Mouse (Mus musculus) neural tube, embryonic 11.5 days (tissue): ENCODE measurements around the gene Rtn4. TPM values are rescaled to one million over a fixed set of nuclear protein-coding genes. Genes with fewer than 3 reads are reported as not detected.

Experiments used
- ATAC-seq: fragments of 200-750 bp; cut with Nextera tagmentation; 2 replicates; pipeline ENCODE4 v1.8.0; 2017; ENCODE audit warnings: moderate number of reproducible peaks, mild to moderate bottlenecking, moderate TSS enrichment, moderate library complexity; ENCODE audit not compliant: insufficient read depth, low FRiP score, low TSS enrichment
- DNase-seq: peaks from one replicate; pipeline ENCODE4 v3.0.0-alpha.2; 2015; ENCODE audit warnings: low spot score
- H3K27ac ChIP-seq: fragments of 300-500 bp; sonication (generic); 2 replicates; pipeline ENCODE4 v1.5.1; 2014; ENCODE audit warnings: low read depth, mild to moderate bottlenecking, low read length
- H3K27me3 ChIP-seq: fragments of 300-500 bp; sonication (generic); 2 replicates; pipeline ENCODE4 v1.6.1; 2014; ENCODE audit warnings: mild to moderate bottlenecking, low read length, mixed read lengths; ENCODE audit not compliant: control insufficient read depth, insufficient read depth
- H3K36me3 ChIP-seq: fragments of 300-500 bp; sonication (generic); 2 replicates; pipeline ENCODE4 v1.6.1; 2014; ENCODE audit warnings: mild to moderate bottlenecking, low read length, moderate library complexity, mixed read lengths; ENCODE audit not compliant: control insufficient read depth, insufficient read depth
- H3K4me1 ChIP-seq: fragments of 300-500 bp; sonication (generic); 2 replicates; pipeline ENCODE4 v1.6.1; 2014; ENCODE audit warnings: low read length, mixed read lengths; ENCODE audit not compliant: control insufficient read depth, insufficient read depth
- H3K4me2 ChIP-seq: fragments of 300-500 bp; sonication (generic); 2 replicates; pipeline ENCODE4 v1.6.1; 2014; ENCODE audit warnings: low read depth, mild to moderate bottlenecking, moderate library complexity
- H3K4me3 ChIP-seq: fragments of 300-500 bp; sonication (generic); 2 replicates; pipeline ENCODE4 v1.5.1; 2014; ENCODE audit warnings: low read depth, low read length
- H3K9ac ChIP-seq: fragments of 300-500 bp; sonication (generic); 2 replicates; pipeline ENCODE4 v1.6.1; 2014; ENCODE audit warnings: mild to moderate bottlenecking, low read length
- H3K9me3 ChIP-seq: fragments of 300-500 bp; sonication (generic); 2 replicates; pipeline ENCODE4 v1.6.1; 2016; ENCODE audit warnings: low read length; ENCODE audit not compliant: control insufficient read depth
- WGBS: fragments of 180-500 bp; shearing (Covaris S2); extraction: QIAGEN DNeasy Blood & Tissue Kit; methylation state at CpG from one replicate; pipeline ENCODE4 v1.1.7; 2014; 5-methylcytosine and 5-hydroxymethylcytosine counted together
- polyA plus RNA-seq: library from polyadenylated mRNA; unstranded; fragments of >200 nt; fragmentation: Nextera tagmentation; extraction: Ambion mirVana; gene quantifications from 2 replicates; pipeline ENCODE4 v1.2.1, GENCODE M21; 2014

The Rtn4 gene
- polyA plus RNA-seq, 1 experiment from 2014 or later, result 76.8 TPM

DNA sequence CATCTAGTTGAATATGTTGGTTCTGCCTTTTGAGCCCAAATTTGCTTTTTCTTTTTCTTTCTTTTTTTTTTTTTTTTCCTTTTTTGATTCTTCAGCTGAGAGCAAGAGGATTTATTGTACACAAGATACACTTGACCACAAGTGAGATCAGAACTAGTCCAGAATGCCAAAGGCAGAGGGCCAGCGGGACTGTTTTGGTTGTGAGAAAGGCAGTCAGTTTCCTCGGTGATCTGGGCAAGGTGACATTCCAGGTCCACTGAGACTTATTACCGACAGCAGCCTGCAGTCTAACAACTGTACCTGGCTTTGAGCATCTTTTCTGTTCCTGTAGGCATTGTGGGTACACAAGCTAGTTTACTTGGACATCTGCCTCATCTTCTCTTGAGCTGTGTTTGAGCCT lies 10.0 kb downstream of the Rtn4 start:
- H3K27me3 ChIP-seq, result no peaks in the 10 kb centered on the region
- H3K4me2 ChIP-seq, result no peak overlapping the region
- H3K4me1 ChIP-seq, result no peaks in the 10 kb centered on the region
- no peak overlapping the region for H3K4me3 ChIP-seq
- no peak for DNase-seq
- no peak for ATAC-seq
- 95% methylated on average over 3 of the region's 3 CpGs for WGBS
- H3K36me3 ChIP-seq, result no peaks in the 10 kb centered on the region
- no peak overlapping the region for H3K27ac ChIP-seq
- no peak overlapping the region for H3K9ac ChIP-seq
- no peaks in the 10 kb centered on the region for H3K9me3 ChIP-seq

DNA sequence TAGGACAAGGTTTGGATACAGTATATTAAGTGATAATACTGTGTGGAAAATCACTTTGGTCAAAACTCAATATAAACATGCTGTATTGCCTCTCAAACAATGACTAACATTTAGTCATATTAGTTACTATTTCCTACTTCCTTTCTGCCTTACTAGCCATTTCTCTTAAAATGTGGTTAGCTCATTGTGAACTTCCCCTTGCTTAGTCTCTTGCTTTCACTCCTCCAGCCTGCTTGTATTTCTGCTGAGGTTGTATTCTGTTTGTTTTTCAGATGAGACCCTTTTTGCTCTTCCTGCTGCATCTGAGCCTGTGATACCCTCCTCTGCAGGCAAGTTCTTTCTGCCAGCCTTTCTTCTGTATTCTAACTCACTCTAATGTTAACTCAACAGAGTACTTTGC lies 12.5 kb downstream of the Rtn4 start:
- no peaks in the 10 kb centered on the region for H3K36me3 ChIP-seq
- DNase-seq, result no peak

DNA sequence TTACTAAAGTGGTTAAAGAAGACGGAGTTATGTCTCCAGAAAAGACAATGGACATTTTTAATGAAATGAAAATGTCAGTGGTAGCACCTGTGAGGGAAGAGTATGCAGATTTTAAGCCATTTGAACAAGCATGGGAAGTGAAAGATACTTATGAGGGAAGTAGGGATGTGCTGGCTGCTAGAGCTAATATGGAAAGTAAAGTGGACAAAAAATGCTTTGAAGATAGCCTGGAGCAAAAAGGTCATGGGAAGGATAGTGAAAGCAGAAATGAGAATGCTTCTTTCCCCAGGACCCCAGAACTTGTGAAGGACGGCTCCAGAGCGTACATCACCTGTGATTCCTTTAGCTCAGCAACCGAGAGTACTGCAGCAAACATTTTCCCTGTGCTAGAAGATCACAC lies 14.1 kb downstream of the Rtn4 start:
- no peak overlapping the region for H3K4me2 ChIP-seq
- no peak overlapping the region for H3K27ac ChIP-seq
- no peaks in the 10 kb centered on the region for H3K36me3 ChIP-seq
- no peaks in the 10 kb centered on the region for H3K27me3 ChIP-seq
- H3K9me3 ChIP-seq, result no peaks in the 10 kb centered on the region
- no peak overlapping the region for H3K9ac ChIP-seq
- H3K4me3 ChIP-seq, result no peak overlapping the region
- DNase-seq (no peak), ATAC-seq (no peak)
- 93% methylated on average over 4 of the region's 4 CpGs for WGBS
- H3K4me1 ChIP-seq, result no peaks in the 10 kb centered on the region

More for the DNA sequence above, 12.5 kb downstream of the Rtn4 start:
- H3K27me3 ChIP-seq, result no peaks in the 10 kb centered on the region
- H3K27ac ChIP-seq, result no peak overlapping the region
- H3K4me3 ChIP-seq, result no peak overlapping the region
- no peak overlapping the region for H3K9ac ChIP-seq
- ATAC-seq, result no peak
- H3K4me1 ChIP-seq, result no peaks in the 10 kb centered on the region
- H3K4me2 ChIP-seq, result no peak overlapping the region
- no peaks in the 10 kb centered on the region for H3K9me3 ChIP-seq

DNA sequence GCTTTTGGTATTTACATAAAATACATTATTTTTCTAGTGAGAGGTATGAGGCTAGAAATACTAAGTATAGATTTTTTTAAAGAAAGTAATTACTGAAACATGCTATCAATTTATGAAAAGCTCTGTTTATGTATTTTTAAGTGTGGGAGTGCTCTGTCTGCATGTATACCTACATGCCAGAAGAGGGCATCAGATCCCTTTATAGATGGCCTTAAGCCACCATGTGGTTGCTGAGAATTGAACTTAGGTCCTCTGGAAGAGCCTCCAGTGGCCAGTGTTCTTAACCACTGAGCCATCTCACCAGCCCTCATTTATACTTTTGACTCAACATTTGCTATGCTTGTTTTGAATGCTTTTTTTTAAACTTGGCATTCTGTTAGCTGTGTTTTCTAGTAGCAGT lies 16.8 kb downstream of the Rtn4 start:
- no peak overlapping the region for H3K27ac ChIP-seq
- no peaks in the 10 kb centered on the region for H3K36me3 ChIP-seq
- H3K9ac ChIP-seq, result no peak overlapping the region
- no peaks in the 10 kb centered on the region for H3K4me1 ChIP-seq
- ATAC-seq (no peak), DNase-seq (no peak)
- H3K4me2 ChIP-seq, result no peak overlapping the region
- H3K27me3 ChIP-seq, result no peaks in the 10 kb centered on the region
- H3K4me3 ChIP-seq, result no peak overlapping the region
- no peaks in the 10 kb centered on the region for H3K9me3 ChIP-seq

DNA sequence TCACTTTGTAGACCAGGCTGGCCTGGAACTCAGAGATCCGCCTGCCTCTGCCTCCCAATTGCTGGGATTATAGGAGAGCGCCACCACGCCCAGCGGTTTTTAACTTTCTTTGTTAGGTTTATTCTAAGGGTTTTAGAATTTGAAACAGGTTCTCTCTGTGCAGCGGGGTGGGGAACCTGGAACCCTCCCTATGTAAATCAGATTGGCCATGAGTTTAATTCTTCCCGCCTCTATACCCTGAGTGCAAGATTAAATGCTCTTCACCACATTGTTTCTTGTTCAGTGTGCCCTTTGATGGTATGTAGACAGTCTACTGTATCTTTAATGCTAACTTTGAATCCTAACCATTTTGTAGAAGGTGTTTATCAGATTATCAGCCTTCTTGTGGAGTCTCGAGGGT lies 21.4 kb downstream of the Rtn4 start:
- ATAC-seq (no peak), DNase-seq (no peak)
- no peaks in the 10 kb centered on the region for H3K9me3 ChIP-seq
- no peaks in the 10 kb centered on the region for H3K27me3 ChIP-seq
- WGBS, result 89% methylated on average over 7 of the region's 7 CpGs
- H3K4me3 ChIP-seq, result no peak overlapping the region
- no peaks in the 10 kb centered on the region for H3K36me3 ChIP-seq
- no peaks in the 10 kb centered on the region for H3K4me1 ChIP-seq
- no peak overlapping the region for H3K27ac ChIP-seq
- H3K4me2 ChIP-seq, result no peak overlapping the region
- no peak overlapping the region for H3K9ac ChIP-seq

DNA sequence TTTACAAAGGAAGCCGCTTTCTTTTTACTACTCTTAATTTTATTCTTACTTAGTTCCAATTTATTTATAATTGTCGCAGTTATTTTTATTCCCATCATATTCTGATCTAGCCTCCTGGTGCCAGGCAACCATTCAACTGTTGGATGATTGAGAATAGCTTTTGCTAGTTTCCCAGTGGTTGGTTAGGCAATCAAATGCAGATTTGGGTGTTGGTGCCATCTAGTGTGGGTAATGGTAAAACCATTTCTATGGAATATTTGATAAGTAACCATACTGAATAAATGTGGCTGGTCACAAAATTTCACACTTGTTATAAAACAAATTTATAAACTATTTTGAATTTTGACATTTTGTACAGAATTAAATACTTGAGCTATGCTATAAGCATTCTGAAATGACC lies 22.0 kb downstream of the Rtn4 start:
- DNase-seq, result no peak
- no peak for ATAC-seq
- no peaks in the 10 kb centered on the region for H3K9me3 ChIP-seq

DNA sequence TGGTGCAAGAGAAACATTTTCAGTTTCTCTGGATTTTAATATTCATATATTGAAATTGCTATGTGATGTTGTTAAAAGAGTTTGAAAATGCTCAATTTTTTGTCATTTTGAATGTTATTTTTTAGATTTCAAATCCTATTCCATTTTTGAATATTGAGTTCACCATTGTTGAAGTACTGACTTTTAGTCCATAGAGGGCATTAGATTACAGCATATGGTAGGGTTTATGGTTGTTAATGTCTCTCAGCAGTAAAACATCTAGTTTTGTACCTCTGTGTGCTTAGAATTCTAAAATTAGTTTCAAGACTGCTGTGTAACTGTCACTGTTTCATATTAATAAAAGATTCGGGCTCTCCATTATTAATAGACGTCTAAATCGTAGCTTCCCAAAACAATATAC lies 22.8 kb downstream of the Rtn4 start:
- no peaks in the 10 kb centered on the region for H3K9me3 ChIP-seq
- no peaks in the 10 kb centered on the region for H3K27me3 ChIP-seq
- WGBS, result 89% methylated on average over 3 of the region's 3 CpGs
- H3K27ac ChIP-seq, result no peak overlapping the region
- ATAC-seq (no peak), DNase-seq (no peak)
- no peak overlapping the region for H3K4me2 ChIP-seq
- no peaks in the 10 kb centered on the region for H3K36me3 ChIP-seq
- H3K4me1 ChIP-seq, result no peaks in the 10 kb centered on the region
- H3K4me3 ChIP-seq, result no peak overlapping the region
- no peak overlapping the region for H3K9ac ChIP-seq

More for the DNA sequence above, 22.0 kb downstream of the Rtn4 start:
- Histone ChIP-seq H3K4me2 (no peak overlapping the region), H3K9ac (no peak overlapping the region), H3K27me3 (no peaks in the 10 kb centered on the region), H3K4me1 (no peaks in the 10 kb centered on the region), H3K36me3 (no peaks in the 10 kb centered on the region), H3K27ac (no peak overlapping the region), H3K4me3 (no peak overlapping the region)
- WGBS, result 97% methylated on average over 2 of the region's 2 CpGs

DNA sequence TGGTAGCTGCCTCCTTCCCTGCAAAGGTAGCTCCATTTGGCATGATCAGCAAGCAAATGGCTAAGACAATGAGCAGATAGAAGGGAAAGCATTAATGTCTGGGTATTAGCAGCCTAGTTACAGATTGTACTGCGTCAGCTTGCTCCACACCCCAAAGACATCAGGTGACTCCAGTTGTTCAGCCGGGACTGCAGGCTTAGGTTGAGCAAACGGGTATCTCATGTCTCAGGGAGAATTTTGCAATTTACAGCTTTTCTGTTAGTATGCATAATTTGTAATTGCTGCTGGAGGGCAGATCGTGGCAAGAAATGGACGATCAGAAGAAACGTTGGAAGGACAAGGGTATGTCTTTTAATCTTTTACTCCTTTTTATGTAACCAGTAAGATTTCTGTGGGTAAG lies 25.8 kb downstream of the Rtn4 start:
- WGBS, result 77% methylated on average over 6 of the region's 6 CpGs

DNA sequence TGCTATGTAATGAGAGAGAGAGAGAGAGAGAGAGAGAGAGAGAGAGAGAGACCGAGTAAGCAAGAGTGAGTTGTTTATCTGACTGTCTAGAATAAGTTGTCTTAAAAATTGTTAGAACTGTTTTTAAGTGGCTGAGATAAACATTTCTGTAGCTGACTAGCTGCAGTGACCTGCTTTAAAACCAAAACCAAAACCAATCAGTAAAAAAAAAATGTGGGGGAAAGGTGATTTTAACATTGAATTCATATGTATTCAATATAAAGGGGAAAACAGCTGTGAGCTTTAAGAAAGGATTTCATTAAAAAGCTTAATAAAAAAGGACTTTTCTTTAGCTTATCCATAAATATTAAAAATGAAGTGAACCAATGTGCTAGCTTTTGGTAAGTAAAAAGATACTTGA lies 26.9 kb downstream of the Rtn4 start:
- Histone ChIP-seq H3K4me1 (no peaks in the 10 kb centered on the region), H3K27me3 (no peaks in the 10 kb centered on the region), H3K4me3 (no peak overlapping the region), H3K36me3 (no peaks in the 10 kb centered on the region), H3K9ac (no peak overlapping the region), H3K27ac (no peak overlapping the region), H3K9me3 (no peaks in the 10 kb centered on the region), H3K4me2 (no peak overlapping the region)
- WGBS, result 90% methylated on average over 1 of the region's 1 CpGs
- DNase-seq (no peak), ATAC-seq (no peak)

More for the DNA sequence above, 25.8 kb downstream of the Rtn4 start:
- Histone ChIP-seq H3K9ac (no peak overlapping the region), H3K4me3 (no peak overlapping the region), H3K36me3 (no peaks in the 10 kb centered on the region), H3K4me1 (no peaks in the 10 kb centered on the region), H3K9me3 (no peaks in the 10 kb centered on the region), H3K4me2 (no peak overlapping the region), H3K27ac (no peak overlapping the region), H3K27me3 (no peaks in the 10 kb centered on the region)
- ATAC-seq (no peak), DNase-seq (no peak)
